ENCODE assay signal across 9 mouse cellular contexts in the genomic region with DNA sequence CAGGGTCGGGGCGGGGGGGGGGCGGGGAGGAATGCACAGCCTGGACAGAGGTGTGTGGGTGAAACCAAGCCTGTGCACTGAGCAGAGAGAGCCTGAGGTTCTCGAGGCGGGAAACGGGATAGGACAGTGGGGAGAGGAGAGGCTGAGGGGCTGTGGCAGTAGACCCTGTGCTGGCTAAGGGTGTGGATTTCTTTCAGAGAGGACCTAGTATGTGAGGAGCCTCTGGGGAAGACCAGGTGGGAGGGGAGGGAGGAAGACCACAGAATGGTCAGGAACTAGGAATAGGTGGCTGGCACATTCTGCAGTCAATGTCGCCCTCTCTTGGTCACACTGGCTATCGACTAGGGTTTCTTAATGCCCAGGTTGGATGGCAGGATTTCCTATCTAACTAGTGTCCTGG. TPM values are rescaled to one million over a fixed set of nuclear protein-coding genes. Genes with fewer than 3 reads are reported as not detected.
DNase-seq lines count a peak whose midpoint lies in the region; ATAC-seq and TF ChIP-seq lines count a peak whose summit lies in the region.
"Had no signal": no experiment of that assay in that cellular context is flagged by ENCODE, and none has a peak within 500 bp of the region (broad histone marks: within the 10 kb centered on the region; RNA-seq: fewer than 3 reads in every experiment).

No protein-coding gene starts in this region.

- H3K27me3 ChIP-seq in intestine, embryonic 14.5 days (replicated peaks; ENCODE audit: control insufficient read depth, insufficient read depth, low read length): no peaks in the 10 kb centered on the region
- H3K27me3 ChIP-seq in intestine, embryonic 16.5 days (replicated peaks; ENCODE audit: control insufficient read depth, insufficient read depth, low read length): peaks cover 2% of the 10 kb centered on the region; the same call in 1 of the 2 replicates
- H3K27me3 ChIP-seq in intestine, embryonic 15.5 days (replicated peaks): peaks cover 9% of the 10 kb centered on the region
- peaks cover 5% of the 10 kb centered on the region; the same call in 1 of the 2 replicates for H3K27me3 ChIP-seq in midbrain, postnatal 0 days (ENCODE audit: insufficient read depth, low read length)

- intact Hi-C loops in left cerebral cortex, postnatal 25 days (cut with DNase I): loop anchor here (1.0 to 5.0 kb wide), 3 partner anchors 71 to 135 kb away; no protein-coding TSS in a partner anchor

- H3K9me3 ChIP-seq in intestine, embryonic 14.5 days (ENCODE audit: control insufficient read depth, low read length): no peaks in the 10 kb centered on the region
- H3K9me3 ChIP-seq in intestine, embryonic 16.5 days (ENCODE audit: control insufficient read depth, low read length): no peaks in the 10 kb centered on the region
- H3K9me3 ChIP-seq in intestine, embryonic 15.5 days: no peaks in the 10 kb centered on the region
- no peaks in the 10 kb centered on the region for H3K9me3 ChIP-seq in midbrain, postnatal 0 days (ENCODE audit: low read length)

- 0 out of 2 replicates have a peak, but pooled peaks cover 3% of the 10 kb centered on the region for H3K4me1 ChIP-seq in intestine, embryonic 14.5 days (replicated peaks; ENCODE audit: control insufficient read depth, insufficient read depth, low read length)
- 0 out of 2 replicates have a peak, but pooled peaks cover 6% of the 10 kb centered on the region for H3K4me1 ChIP-seq in intestine, embryonic 16.5 days (ENCODE audit: control insufficient read depth, insufficient read depth, low read length)
- peaks cover 10% of the 10 kb centered on the region for H3K4me1 ChIP-seq in intestine, embryonic 15.5 days (replicated peaks)
- no peaks in the 10 kb centered on the region for H3K4me1 ChIP-seq in midbrain, postnatal 0 days (ENCODE audit: insufficient read depth, low read length)

- WGBS in intestine, embryonic 14.5 days: 29% methylated on average over 8 of the region's 8 CpGs
- WGBS in intestine, embryonic 16.5 days: 19% methylated on average over 8 of the region's 8 CpGs
- 26% methylated on average over 8 of the region's 8 CpGs for WGBS in intestine, embryonic 15.5 days
- WGBS in midbrain, postnatal 0 days: 27% methylated on average over 7 of the region's 8 CpGs

- H3K36me3 ChIP-seq in intestine, embryonic 14.5 days (ENCODE audit: control insufficient read depth, insufficient read depth, low read length): no peaks in the 10 kb centered on the region
- no peaks in the 10 kb centered on the region for H3K36me3 ChIP-seq in intestine, embryonic 16.5 days (ENCODE audit: control insufficient read depth, insufficient read depth, low read length)
- no peaks in the 10 kb centered on the region for H3K36me3 ChIP-seq in intestine, embryonic 15.5 days
- H3K36me3 ChIP-seq in midbrain, postnatal 0 days (ENCODE audit: insufficient read depth, low read length): no peaks in the 10 kb centered on the region

- no peak overlapping the region for H3K4me3 ChIP-seq in intestine, embryonic 14.5 days (ENCODE audit: low read depth, low read length)
- no peak overlapping the region for H3K4me3 ChIP-seq in intestine, embryonic 16.5 days (ENCODE audit: low read length)
- no peak overlapping the region for H3K4me3 ChIP-seq in intestine, embryonic 15.5 days (replicated peaks)
- no peak overlapping the region for H3K4me3 ChIP-seq in midbrain, postnatal 0 days (ENCODE audit: low read depth, low read length)

- ATAC-seq in intestine, embryonic 14.5 days (replicated peaks; ENCODE audit: low FRiP score, low TSS enrichment, low read depth): no peak; the same call in 1 of the 2 replicates
- ATAC-seq in intestine, embryonic 16.5 days: no peak
- ATAC-seq in intestine, embryonic 15.5 days: peak; percentile 15; the same call in 1 of the 2 replicates
- peak; percentile 57 for ATAC-seq in midbrain, postnatal 0 days (ENCODE audit: low FRiP score)

- peak; percentile 90 for DNase-seq in intestine, embryonic 14.5 days (ENCODE audit: low spot score)
- DNase-seq in cerebellum, adult 8-10 months: peak; percentile 39
- peak; percentile 76 for DNase-seq in forelimb bud, embryonic 11.5 days (ENCODE audit: low read depth, low spot score)
- peak; percentile 69 to 76 for DNase-seq in left cerebral cortex, postnatal 25 days (ENCODE audit: low spot score in 2 of 2)
- DNase-seq in midbrain, postnatal 0 days (ENCODE audit: low spot score): peak; percentile 89
- DNase-seq in thymus, postnatal 14 days: peak; percentile 11

- no peak overlapping the region for H3K9ac ChIP-seq in intestine, embryonic 14.5 days (ENCODE audit: low read length)
- no peak overlapping the region for H3K9ac ChIP-seq in intestine, embryonic 16.5 days (ENCODE audit: low read depth, low read length)
- no peak overlapping the region for H3K9ac ChIP-seq in intestine, embryonic 15.5 days
- H3K9ac ChIP-seq in midbrain, postnatal 0 days (replicated peaks; ENCODE audit: low read length, poor library complexity, severe bottlenecking): no peak overlapping the region

- H3K27ac ChIP-seq in intestine, embryonic 14.5 days (ENCODE audit: low read depth): no peak overlapping the region
- H3K27ac ChIP-seq in intestine, embryonic 16.5 days (ENCODE audit: low read length): no peak overlapping the region
- no peak overlapping the region for H3K27ac ChIP-seq in intestine, embryonic 15.5 days
- H3K27ac ChIP-seq in midbrain, postnatal 0 days (ENCODE audit: low read depth, low read length): no peak overlapping the region

- H3K4me2 ChIP-seq in intestine, embryonic 14.5 days (ENCODE audit: low read length): no peak overlapping the region
- H3K4me2 ChIP-seq in intestine, embryonic 16.5 days (ENCODE audit: low read depth, low read length): no peak overlapping the region
- H3K4me2 ChIP-seq in intestine, embryonic 15.5 days (replicated peaks): no peak overlapping the region
- H3K4me2 ChIP-seq in midbrain, postnatal 0 days (ENCODE audit: low read depth, low read length, poor library complexity, severe bottlenecking): 0 out of 2 replicates have a peak overlapping the region, but pooled peaks have one; percentile 0

- peak; percentile 90 for TF ChIP-seq CTCF in midbrain, postnatal 0 days (IDR thresholded peaks at IDR 0.05)

RNA-seq across cellular contexts. Expression of gene Tekt4, which starts 15.4 kb away (rescaled TPM):
- polyA plus RNA-seq in intestine, embryonic 14.5 days (2014; fragmentation: Nextera tagmentation; extraction: Ambion mirVana): 0.35 TPM in 1 of 2 replicates, not detected in the other
- not detected in 2 replicates for polyA plus RNA-seq in intestine, embryonic 16.5 days (2015; fragmentation: Nextera tagmentation; extraction: Ambion mirVana)
- polyA plus RNA-seq in intestine, embryonic 15.5 days (2015; fragmentation: Nextera tagmentation; extraction: Ambion mirVana): not detected in 2 replicates
- 1 to 10 TPM; 1.9 to 2.9 TPM for total RNA-seq in left cerebral cortex, postnatal 25 days (2021)
- total RNA-seq in midbrain, postnatal 0 days (2014; rRNA removed): 1.9 and 5.2 TPM in 2 replicates
- 2.1 and 2.3 TPM in 2 replicates for polyA plus RNA-seq in midbrain, postnatal 0 days (2015; fragmentation: Nextera tagmentation; extraction: Ambion mirVana)

RNA-seq across cellular contexts. Expression of gene Sstr5, which starts 27.3 kb away (rescaled TPM):
- 0.19 and 0.36 TPM in 2 replicates for polyA plus RNA-seq in intestine, embryonic 14.5 days (2014; fragmentation: Nextera tagmentation; extraction: Ambion mirVana)
- polyA plus RNA-seq in intestine, embryonic 16.5 days (2015; fragmentation: Nextera tagmentation; extraction: Ambion mirVana): 0.78 and 1.0 TPM in 2 replicates
- polyA plus RNA-seq in intestine, embryonic 15.5 days (2015; fragmentation: Nextera tagmentation; extraction: Ambion mirVana): 0.49 and 0.73 TPM in 2 replicates
- total RNA-seq in left cerebral cortex, postnatal 25 days (2021): under 1 TPM in 1 of 2 experiments, not detected in 1; 0.60 TPM
- 1.9 and 2.0 TPM in 2 replicates for total RNA-seq in midbrain, postnatal 0 days (2014; rRNA removed)
- 1.7 and 2.4 TPM in 2 replicates for polyA plus RNA-seq in midbrain, postnatal 0 days (2015; fragmentation: Nextera tagmentation; extraction: Ambion mirVana)
- polyA plus RNA-seq: liver, embryonic 16.5 days had no signal

RNA-seq across cellular contexts. Expression of gene Cacna1h, which starts 36.2 kb away (rescaled TPM):
- 6.6 and 7.0 TPM in 2 replicates for polyA plus RNA-seq in intestine, embryonic 14.5 days (2014; fragmentation: Nextera tagmentation; extraction: Ambion mirVana)
- 2.2 and 3.0 TPM in 2 replicates for polyA plus RNA-seq in intestine, embryonic 16.5 days (2015; fragmentation: Nextera tagmentation; extraction: Ambion mirVana)
- polyA plus RNA-seq in intestine, embryonic 15.5 days (2015; fragmentation: Nextera tagmentation; extraction: Ambion mirVana): 4.3 and 4.6 TPM in 2 replicates
- total RNA-seq in left cerebral cortex, postnatal 25 days (2021): 10 to 100 TPM; 39.0 to 39.5 TPM
- total RNA-seq in midbrain, postnatal 0 days (2014; rRNA removed): 117 and 164 TPM in 2 replicates
- 7.6 and 9.5 TPM in 2 replicates for polyA plus RNA-seq in midbrain, postnatal 0 days (2015; fragmentation: Nextera tagmentation; extraction: Ambion mirVana)

Comparison
In these comparisons a context has a peak if more than half of its experiments do, and no peak if none do; other contexts are left out.
1. ATAC-seq: peak in intestine, embryonic 15.5 days (single experiment) and midbrain, postnatal 0 days (single experiment); none in intestine, embryonic 14.5 days (single experiment) and intestine, embryonic 16.5 days (single experiment).
2. DNase-seq: peak in every context shown above with its lines; median percentile 90 in intestine, embryonic 14.5 days; 89 in midbrain, postnatal 0 days; 76 in forelimb bud, embryonic 11.5 days; 72 in left cerebral cortex, postnatal 25 days; 39 in cerebellum, adult 8-10 months; 11 in thymus, postnatal 14 days.